Mouse (Mus musculus) layer of hippocampus, adult 9-11 months (tissue): ENCODE results near the gene Nos1ap.
A peak's percentile ranks its signal among the peaks of the same experiment; 100 is the strongest.

Experiments used
- DNase-seq: peaks from one replicate; pipeline ENCODE4 v3.0.0; 2022

Gene Nos1ap

DNA sequence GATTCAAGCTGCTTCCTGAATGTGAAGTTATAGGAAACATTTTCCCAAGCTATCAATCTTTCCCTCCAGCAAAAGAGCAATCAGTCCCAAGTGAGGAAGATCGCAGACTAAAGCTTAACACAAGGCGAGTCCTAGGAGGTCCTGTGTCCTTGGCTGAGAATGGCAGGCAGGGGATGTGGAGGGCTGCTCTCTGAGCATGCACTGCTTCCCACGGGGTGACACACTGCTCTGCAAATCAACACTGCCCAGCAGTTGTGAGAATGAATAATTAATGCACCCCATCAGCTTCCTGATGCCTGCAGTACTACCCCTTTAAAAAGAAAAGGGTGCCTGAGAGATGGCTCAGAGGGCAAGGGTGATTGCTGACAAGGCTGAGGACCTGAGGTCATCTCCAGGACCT lies 136.2 kb downstream of the Nos1ap start:
- DNase-seq = no peak

DNA sequence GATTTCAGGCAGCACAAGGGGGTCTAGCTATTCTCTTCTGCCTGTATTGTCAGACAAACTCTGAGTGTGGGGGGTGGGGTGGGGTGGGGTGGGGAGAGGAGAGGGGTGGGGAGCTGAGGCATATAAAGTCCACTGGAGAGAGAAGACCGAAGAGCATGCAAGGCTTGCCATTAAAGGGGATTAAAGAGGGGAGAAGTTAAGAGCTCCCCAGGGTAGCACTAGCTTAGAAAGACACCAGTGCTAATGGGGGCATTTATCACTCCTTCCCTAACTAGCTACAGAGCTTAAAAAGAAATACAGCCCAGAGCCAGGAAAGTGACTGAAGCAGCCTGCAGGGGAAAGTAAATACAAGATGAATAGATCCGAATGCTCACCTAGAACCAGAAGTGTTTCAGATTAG lies 141.4 kb downstream of the Nos1ap start:
- DNase-seq = no peak

DNA sequence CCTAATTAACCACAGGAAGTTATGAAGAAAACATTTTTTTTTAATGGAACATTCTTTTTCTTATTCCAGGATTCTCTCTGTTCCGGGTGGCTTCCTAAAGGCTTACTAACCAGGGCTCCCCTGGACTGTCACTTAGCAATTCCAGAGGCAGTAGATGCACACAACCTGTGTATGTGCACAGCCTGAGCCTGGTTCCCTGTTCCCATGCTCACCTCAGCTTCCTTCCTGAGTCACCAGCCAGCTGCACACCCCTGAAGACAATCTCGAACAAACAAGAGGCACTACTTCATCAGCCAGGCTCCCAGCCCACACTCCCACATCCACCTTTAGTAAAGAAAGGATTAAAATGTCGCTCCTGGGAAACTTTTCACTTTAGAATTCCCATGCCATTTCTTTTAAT lies 144.2 kb downstream of the Nos1ap start:
- DNase-seq = no peak

DNA sequence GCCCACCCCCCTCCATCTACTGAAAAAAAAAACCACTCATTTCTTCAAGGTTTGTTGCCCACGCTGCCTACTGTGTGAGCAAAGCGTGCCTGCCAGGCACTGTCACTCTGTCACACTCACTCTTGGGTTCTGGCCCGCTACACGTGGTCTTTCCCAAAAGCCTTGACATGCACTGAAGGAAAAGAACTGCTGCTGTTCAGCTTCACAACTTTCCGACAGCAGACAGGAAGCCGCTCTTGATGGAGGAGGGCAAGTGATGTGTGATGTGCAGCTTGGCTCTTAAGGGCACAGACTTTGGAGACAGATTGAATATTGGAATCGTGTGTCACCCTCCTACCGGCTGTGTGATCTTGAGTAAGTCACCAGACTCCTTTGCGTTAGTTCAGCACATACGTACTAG lies 149.3 kb downstream of the Nos1ap start:
- peak; percentile 52 for DNase-seq

DNA sequence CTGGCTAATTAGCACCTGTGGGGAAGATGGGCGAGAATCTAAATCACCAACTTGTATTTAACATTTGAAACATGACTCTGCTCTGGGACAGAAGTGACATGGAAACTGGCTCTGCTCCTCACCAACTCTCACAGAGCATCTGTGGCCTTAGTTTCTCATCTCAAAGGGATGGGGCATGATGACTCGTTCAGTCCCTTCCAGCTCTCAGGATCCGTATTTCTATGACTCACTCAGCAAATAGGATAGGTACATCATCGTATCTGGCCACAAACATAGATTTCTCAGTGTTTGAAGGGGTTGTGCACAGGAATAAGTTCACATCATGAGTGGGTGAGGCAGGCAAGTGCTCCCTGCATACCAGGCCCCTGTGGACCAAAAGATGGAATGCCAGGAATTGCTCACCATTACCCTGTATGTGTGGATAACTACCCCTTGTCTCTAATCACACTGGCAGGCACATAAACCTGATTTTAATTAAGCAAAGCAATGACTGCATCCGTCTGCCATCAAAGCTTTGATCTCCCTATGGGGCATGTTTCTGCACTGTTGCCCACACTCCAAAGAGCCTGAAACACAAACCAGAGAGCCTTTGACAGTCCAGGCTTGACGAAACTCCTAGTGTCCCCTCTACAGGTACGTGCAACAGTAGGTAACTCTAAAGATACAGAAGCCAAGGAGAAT lies 151.1 kb downstream of the Nos1ap start:
- no peak for DNase-seq

DNA sequence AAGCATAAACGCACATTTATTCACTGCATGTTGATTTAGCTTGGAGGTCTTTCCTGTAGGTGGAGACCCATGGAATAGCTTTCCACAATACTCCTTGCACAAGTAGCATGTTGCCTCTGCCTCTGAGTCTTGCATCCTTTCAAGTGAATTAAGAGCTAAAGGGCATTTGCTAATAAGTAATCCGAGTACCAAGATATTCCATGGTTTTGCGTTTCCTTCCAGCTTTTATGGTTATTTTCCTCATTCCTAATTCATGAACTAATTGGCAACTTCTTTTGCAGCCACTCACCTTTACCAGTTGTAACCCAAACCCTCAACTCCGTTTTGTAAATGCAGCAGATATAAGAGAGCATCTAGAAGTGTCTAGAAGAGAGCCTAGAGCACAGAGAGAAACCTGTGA lies 155.5 kb downstream of the Nos1ap start:
- no peak for DNase-seq

DNA sequence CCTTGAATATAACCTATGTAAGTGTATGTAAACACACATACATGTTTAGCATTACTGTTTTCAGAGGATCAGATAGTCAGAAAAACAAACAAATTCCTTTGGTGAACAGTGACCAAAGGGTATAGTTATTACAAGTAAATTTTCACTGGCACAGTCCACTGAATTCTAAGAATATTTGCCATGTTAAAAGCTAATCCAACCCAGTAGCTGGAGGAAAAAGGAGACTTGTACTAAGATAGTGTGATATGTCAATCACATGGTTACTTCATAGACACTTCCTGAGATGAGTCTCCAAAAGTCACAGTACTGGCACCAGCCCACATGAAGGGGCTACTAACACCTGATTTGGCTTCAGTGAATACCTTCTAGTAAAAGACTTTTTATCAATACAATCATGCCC lies 156.0 kb downstream of the Nos1ap start:
- no peak for DNase-seq

DNA sequence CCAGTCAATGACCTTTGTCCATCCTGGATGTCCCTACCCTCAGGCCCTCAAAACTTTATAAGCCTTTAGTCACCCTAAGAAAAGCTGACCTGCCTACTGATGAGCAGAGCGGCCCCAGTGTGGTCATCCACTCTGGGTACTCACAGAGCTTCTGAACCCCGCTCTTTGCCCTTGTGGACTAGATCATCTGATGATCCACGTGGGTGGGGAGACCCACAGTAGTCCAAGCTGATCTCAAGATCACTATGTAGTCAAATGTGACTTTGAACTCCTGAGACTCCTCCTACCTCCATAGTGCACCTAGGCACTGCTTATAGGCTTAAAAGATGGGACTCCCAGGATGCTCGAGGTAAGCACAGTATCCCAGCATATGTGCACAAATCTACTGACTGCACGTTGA lies 157.4 kb downstream of the Nos1ap start:
- no peak for DNase-seq

DNA sequence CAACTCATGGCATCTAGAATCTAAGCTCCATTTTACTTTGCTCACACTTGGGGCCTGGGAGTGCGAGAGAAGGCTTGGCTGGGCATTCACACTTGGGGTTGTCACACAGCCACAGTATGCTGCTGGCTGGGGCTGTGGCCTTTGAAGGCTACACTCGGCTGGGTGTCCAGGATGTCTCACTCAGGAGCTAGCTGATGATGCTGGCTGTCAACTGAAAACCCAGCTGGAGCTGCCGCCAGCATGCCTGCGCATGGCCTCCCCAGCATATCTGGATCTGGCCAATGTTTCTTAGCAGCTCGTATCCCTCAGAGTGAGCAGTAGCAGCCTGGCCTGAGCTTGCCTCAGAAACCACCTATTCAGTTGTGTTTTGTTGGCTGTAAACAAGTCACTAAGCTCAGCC lies 158.3 kb downstream of the Nos1ap start:
- no peak for DNase-seq

DNA sequence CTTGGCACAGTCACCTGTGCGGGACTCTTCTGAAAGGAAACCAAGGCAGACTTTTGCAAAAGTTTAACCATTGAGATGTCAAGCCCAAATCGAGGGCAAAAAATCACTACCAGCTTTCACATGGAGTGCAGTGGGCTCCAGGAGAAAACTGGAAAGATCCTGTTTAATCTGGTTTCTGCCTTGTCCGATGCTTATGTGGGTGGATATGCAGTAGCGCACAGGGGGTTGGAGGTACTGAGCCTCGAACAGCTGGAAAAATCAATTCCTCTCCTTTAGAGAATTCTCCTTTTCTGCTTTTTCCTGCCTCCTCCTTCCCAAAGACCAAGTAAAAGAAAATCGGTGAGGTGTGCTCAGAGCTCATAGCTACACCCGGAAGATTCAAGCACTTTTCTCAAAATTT lies 159.0 kb downstream of the Nos1ap start:
- no peak for DNase-seq

DNA sequence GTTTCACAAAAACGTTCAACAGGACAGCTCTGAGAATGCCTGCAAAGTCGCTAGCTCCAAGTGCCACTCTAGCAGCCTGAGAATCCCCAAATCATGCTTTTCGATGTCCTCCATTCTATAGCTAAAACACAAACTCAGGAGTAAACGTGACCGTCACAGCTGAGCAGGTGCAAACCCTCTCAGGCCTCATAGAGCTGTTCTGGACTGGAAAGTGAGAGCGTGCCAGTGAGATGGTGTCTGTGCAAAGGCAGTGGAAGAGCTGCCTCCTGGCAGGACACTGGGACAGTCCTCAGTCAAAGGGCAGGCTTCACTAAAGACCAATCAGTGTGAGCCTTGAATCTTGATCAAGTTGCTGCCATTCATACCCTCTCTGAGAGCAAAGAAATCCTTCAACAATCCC lies 160.0 kb downstream of the Nos1ap start:
- no peak for DNase-seq

DNA sequence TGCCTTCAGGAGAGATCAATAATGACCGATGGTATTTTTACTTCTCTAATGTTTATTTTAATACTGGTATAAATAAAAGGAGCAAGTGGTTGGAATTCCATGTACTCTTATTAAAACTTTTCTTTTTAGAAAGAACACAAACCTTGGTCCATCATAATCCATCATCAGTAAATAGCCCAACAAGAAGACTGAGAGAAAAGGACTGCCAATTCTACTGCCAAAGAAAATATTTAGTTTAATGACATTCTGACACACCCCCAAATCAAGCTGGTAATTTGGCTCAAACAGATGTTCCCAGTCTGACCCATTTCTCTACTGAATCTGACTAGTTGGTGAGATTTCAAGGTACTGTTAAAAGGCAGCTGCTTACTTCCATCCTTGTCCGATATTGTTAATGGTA lies 161.5 kb downstream of the Nos1ap start:
- DNase-seq = no peak

DNA sequence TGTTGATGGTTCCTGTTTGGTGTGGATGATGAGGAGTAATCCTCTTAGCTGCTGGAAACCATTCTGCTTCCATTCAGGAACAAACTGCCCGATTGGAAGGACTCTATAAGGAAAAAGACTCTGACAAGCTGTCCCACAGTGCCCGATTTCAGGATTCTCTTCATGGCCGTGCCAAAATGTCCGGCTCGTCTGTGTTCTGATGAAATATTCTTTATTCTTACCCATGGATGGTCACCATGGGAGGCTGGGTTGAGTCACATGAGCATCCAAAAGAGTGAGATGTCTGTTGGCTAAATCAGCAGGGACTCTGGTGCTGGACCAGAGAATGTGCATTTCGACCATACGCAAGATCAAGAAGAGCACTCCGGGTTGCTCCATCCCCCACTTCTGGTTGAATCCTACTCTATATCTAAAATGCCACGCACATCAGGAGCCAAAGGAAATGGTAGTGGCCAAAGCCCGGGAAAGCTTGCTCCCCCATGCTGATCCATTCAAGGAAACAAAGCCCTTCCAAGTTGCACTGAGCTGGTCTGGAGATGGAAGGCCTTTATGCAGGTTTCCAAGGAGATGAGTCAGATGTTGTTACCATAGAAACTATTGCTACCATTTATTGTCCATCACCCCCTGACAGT lies 165.3 kb downstream of the Nos1ap start:
- DNase-seq = no peak

DNA sequence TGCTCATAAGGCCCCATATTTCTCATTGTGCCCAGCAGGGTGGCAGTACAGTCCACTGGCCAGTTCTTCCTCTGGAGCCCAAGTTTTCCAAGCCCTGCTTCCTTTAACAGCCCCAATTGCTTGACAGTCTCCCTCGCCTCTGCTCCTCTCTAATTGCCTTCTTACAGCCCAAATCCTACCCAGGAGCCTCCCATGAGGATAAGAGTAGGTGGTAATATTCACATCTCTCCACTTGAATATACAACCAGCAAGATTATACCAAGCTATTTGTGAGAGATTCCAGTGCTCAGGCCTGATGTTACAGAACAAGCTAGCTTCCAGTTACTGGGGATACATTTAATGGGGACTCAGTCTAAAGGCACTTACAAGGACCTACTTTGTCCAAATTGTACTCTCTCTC lies 166.6 kb downstream of the Nos1ap start:
- DNase-seq = no peak

DNA sequence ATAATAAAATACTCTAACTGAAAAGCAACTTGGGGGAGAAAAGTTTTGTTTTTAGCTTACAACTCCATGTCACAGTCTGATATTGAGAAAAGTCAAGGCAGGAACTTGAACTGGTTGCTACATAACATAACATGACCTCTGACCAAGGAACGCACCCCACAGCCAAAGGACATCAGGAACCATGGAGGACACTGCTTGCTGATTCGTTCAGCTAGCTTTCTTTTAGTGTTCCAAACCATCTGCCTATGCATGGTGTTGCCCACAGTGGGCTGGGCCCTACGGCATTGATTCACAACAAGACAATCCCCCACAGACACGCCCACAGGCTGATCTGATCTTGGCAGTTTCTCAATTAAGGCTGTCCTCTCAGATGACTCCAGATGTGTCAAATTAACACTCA lies 167.5 kb downstream of the Nos1ap start:
- no peak for DNase-seq

DNA sequence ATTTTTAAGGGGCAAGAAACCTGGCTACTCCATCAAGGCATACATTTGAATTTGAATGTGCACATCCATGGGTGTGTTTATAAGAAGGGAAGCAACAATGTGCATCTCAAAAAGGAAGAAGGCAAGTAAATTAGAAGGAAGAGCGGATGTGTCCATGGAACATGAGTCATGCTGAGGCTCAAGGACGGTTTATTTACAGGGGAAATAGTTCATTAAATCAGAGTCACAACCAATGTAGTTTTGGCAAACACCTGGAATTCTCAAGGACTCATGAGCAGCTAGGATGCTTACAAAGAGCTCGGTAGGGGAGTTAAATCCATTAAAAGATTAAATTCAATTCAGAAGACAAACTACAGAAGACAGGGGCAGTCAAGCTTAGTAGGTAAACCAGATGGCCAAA lies 169.7 kb downstream of the Nos1ap start:
- DNase-seq = no peak

DNA sequence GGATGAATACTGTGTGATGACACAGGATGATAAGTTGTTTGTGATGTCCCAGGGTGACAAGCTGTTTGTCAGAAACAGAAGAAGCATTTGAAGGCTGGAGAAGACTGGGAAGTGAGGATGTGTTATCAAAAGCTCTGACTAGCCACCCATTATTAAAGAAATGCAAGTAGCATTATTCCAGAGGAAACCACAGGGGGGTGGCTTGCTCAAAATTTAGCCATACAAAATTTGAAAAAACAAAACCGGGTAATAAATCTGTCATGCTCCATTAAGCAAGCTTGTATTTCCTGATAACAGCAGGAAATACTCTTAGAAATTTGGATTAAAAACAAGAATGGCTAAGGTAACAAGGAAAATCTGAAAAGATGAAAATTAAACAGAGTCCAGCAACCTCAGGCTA lies 171.5 kb downstream of the Nos1ap start:
- DNase-seq = no peak

DNA sequence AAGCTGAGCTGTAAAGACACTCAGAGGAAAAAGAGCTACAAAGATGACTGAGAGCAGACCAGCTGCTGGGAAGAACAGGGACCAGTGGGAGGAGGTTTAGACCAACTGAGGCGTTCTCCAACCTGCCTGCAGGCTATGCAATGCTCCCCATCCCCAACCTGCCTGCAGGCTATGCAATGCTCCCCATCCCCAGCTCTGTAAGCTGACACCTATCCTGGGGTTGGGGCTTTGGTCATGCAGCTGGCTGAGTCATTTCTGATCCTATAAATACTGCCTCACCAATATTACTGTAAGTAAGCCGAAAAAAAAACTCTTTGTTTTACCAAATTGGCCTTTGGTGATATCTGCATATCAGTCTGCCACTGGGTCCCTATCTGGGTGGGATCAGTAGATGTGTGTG lies 172.7 kb downstream of the Nos1ap start:
- DNase-seq = no peak

DNA sequence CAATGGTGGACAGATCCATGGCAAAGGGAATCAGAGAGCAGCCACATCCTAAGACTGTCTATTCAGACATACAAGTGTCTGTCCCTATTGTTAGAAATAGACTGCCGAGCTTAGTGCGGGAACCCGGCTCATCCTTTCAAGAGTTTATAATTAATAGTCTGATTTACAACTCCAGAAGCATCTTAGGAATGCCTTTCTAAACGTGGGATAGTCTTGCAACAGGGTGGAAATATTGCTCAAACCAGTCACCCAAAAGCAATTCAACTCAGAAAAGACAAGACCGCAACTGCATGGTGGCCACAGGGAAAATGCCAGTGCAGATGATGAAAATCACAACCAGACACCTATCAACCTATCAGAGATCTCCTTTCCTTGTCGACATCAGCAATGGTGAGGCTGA lies 173.5 kb downstream of the Nos1ap start:
- DNase-seq = no peak

DNA sequence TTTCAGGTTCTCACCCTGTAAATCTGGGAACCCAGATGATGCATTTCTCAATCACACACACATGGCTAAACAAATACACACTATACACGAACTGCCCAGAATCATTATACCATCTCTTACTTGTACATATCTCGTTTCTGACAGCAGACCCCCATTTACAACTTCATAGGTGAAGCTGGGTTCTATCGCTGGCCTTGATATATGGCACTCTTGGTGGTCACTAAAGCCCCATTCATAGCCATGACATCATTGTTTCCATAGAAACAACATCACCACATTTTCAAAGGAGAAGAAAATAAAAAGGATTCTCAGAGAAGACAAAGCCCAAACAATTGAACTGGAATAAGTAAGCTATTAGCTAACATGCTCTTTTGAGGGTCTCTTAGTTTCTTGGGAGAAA lies 174.3 kb downstream of the Nos1ap start:
- DNase-seq = no peak

DNA sequence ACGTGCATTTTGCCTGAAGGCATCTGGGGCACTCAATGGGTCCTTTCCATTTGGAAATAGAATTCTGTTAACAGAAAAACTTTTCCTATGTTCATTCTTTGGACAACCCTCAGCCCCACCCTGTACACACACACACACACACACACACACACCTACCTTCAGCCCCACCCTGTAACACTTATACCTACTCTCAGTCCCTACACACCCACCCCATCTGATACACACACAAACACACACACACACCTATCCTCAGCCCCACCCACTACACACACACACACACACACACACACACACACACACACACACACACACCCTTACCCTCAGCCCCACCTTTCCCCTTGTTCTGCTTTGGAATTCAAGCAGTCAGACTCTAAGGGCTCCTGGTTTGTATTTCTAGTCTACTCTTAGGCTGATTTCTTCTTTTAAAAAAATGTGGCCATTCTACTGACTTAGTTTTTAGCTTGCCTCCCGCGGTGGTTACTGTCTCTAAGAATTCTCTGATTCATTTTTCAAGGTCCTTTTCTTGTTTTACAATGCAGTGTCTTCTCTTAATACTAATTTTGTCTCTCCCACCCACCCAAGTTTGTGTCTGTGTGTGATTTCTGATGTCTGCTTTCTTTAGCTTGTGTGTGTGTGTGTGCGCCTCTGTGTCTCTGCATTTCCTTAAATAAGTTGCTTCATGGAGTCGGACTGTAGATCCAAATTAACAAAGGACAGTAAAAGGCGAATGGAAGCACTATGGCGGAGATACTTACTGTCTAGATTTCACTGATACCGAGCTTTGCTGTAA lies 179.1 kb downstream of the Nos1ap start:
- DNase-seq = no peak

DNA sequence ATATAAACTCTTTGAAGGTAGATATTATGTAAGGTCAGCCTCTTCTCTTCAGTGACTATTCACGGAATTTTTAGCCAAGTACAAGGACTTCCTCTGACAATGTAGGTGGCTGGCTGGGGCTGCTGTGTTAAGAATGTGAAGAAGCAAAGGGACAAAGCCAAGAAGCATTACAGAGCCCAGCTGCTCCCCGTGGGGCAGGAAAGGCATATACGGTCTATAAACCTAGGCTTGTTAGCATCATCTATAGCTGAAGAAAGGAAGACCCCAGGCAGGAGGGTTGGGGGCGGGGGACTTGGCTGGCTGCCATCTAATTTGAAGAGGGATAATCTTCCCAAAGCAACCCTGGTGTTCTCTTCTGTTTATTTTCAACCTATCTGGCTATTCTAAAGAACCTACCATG lies 180.6 kb downstream of the Nos1ap start:
- DNase-seq = no peak

DNA sequence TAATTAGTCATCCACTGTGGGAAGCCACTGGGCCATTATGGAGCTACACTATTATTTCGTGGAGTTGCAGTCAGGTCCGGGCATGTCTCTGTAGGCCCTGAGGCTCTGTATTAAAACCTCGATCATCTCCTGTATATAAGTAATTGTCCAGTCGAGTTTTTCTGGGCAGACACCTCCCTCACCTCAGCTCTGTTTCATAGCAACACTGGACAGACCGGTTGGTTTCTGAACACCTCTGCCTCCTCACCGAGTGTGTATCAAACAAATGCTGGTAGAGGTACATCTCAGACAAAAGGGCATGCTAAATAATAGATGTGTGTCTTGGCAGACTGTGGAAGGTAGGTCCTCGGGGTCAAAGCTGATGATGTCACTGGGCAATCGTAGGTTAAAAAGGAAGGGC lies 182.7 kb downstream of the Nos1ap start:
- no peak for DNase-seq

DNA sequence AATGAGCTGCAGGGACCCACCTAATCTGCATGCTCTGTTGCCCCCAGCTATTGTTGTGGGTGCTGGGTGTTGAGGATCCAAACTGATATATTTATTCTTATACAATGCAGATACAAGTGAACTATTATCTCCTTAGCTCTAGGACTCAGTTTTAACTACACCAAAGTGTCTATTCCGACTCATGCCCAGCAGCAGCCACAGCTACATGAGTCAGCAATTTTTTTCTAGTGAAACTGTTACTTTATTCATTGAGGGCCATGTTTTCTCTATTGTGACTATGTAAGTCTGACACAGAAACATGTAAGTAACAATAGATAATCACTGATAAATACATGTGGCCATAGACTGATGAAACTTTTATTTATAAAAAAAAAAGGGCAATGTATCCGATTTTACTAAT lies 184.5 kb downstream of the Nos1ap start:
- DNase-seq = no peak
